ENCODE assay signal across 15 mouse cellular contexts in genomic region chr4:134132117-134132516, GRCm38 (mm10). TPM values are rescaled to one million over a fixed set of nuclear protein-coding genes. Genes with fewer than 3 reads are reported as not detected.
DNase-seq lines count a peak whose midpoint lies in the region; ATAC-seq and TF ChIP-seq lines count a peak whose summit lies in the region.
"Had no signal": no experiment of that assay in that cellular context is flagged by ENCODE, and none has a peak within 500 bp of the region (broad histone marks: within the 10 kb centered on the region; RNA-seq: fewer than 3 reads in every experiment).

No protein-coding gene starts in this region.

- TF ChIP-seq POLR2A in myocyte (IDR thresholded peaks at IDR 0.05; ENCODE audit: insufficient read length, low read depth): no peak

- ATAC-seq in hindbrain, embryonic 12.5 days (ENCODE audit: low FRiP score): no peak
- ATAC-seq in hindbrain, embryonic 14.5 days (ENCODE audit: low FRiP score): no peak
- ATAC-seq: forebrain, embryonic 15.5 days; hindbrain, postnatal 0 days had no signal

- peaks cover 19% of the 10 kb centered on the region for H3K4me1 ChIP-seq in hindbrain, embryonic 12.5 days
- H3K4me1 ChIP-seq in hindbrain, embryonic 14.5 days (replicated peaks; ENCODE audit: control insufficient read depth, insufficient read depth, low read length): peaks cover 9% of the 10 kb centered on the region

- no peak overlapping the region for H3K4me2 ChIP-seq in hindbrain, embryonic 12.5 days (replicated peaks)
- no peak overlapping the region for H3K4me2 ChIP-seq in hindbrain, embryonic 14.5 days (replicated peaks)
- peak overlapping the region; percentile 50 for H3K4me2 ChIP-seq in myocyte (ENCODE audit: low read depth)
- H3K4me2 ChIP-seq: embryonic facial prominence, embryonic 15.5 days; forebrain, embryonic 15.5 days; heart, embryonic 12.5 days had no signal

- H3K27me3 ChIP-seq in hindbrain, embryonic 12.5 days: no peaks in the 10 kb centered on the region
- no peaks in the 10 kb centered on the region for H3K27me3 ChIP-seq in hindbrain, embryonic 14.5 days (ENCODE audit: control insufficient read depth, insufficient read depth, low read length)
- no peaks in the 10 kb centered on the region for H3K27me3 ChIP-seq in myocyte (ENCODE audit: control insufficient read depth, insufficient read depth, insufficient read length)
- H3K27me3 ChIP-seq: embryonic facial prominence, embryonic 15.5 days; forebrain, embryonic 15.5 days; heart, embryonic 12.5 days had no signal

- intact Hi-C loops in left cerebral cortex, postnatal 25 days (cut with DNase I): no loop called here

- peaks cover 19% of the 10 kb centered on the region for H3K36me3 ChIP-seq in hindbrain, embryonic 12.5 days
- H3K36me3 ChIP-seq in hindbrain, embryonic 14.5 days (replicated peaks; ENCODE audit: control insufficient read depth, insufficient read depth): peaks cover 14% of the 10 kb centered on the region
- H3K36me3 ChIP-seq in myocyte (ENCODE audit: control insufficient read depth, insufficient read depth): peaks cover 3% of the 10 kb centered on the region
- H3K36me3 ChIP-seq: forebrain, embryonic 15.5 days had no signal

- no peak for DNase-seq in hindbrain, embryonic 14.5 days (ENCODE audit: low spot score)
- DNase-seq in NIH3T3 (ENCODE audit: low read depth): peak; percentile 31
- DNase-seq in lung, postnatal 14 days: no peak
- DNase-seq in left cerebral cortex, postnatal 25 days (ENCODE audit: low spot score in 2 of 2): no peak
- DNase-seq: adrenal gland, postnatal 25 days; cerebellum, adult 2 months; cerebellum, postnatal 10 days; embryo, embryonic 11 days; gastrocnemius, postnatal 10 days had no signal

- WGBS in hindbrain, embryonic 12.5 days: 92% methylated on average over 3 of the region's 3 CpGs
- WGBS in hindbrain, embryonic 14.5 days: 85% methylated on average over 3 of the region's 3 CpGs

- H3K9me3 ChIP-seq in hindbrain, embryonic 12.5 days (replicated peaks): no peaks in the 10 kb centered on the region
- no peaks in the 10 kb centered on the region for H3K9me3 ChIP-seq in hindbrain, embryonic 14.5 days (ENCODE audit: control insufficient read depth, low read length)
- H3K9me3 ChIP-seq: embryonic facial prominence, embryonic 15.5 days; forebrain, embryonic 15.5 days; heart, embryonic 12.5 days had no signal

- H3K27ac ChIP-seq in hindbrain, embryonic 12.5 days: no peak overlapping the region
- no peak overlapping the region for H3K27ac ChIP-seq in hindbrain, embryonic 14.5 days
- H3K27ac ChIP-seq: embryonic facial prominence, embryonic 15.5 days; forebrain, embryonic 15.5 days; hindbrain, postnatal 0 days had no signal

- H3K4me3 ChIP-seq in hindbrain, embryonic 12.5 days: no peak overlapping the region
- no peak overlapping the region for H3K4me3 ChIP-seq in hindbrain, embryonic 14.5 days (replicated peaks; ENCODE audit: low read length)
- no peak overlapping the region for H3K4me3 ChIP-seq in myocyte
- H3K4me3 ChIP-seq: embryonic facial prominence, embryonic 15.5 days; forebrain, embryonic 15.5 days; heart, embryonic 12.5 days had no signal

- peaks cover 9% of the 10 kb centered on the region for H3K79me2 ChIP-seq in myocyte (ENCODE audit: control insufficient read depth, insufficient read depth)

- no peak overlapping the region for H3ac ChIP-seq in myocyte (ENCODE audit: control insufficient read depth, insufficient read length)

- H3K9ac ChIP-seq in hindbrain, embryonic 12.5 days: peak overlapping the region; percentile 13; the same call in 1 of the 2 replicates
- no peak overlapping the region for H3K9ac ChIP-seq in hindbrain, embryonic 14.5 days
- H3K9ac ChIP-seq: embryonic facial prominence, embryonic 15.5 days; forebrain, embryonic 15.5 days; heart, embryonic 12.5 days had no signal

TF ChIP-seq in myocyte, 11 proteins besides CTCF, POLR2A, EP300 and RAD21:
- TF ChIP-seq REST (IDR thresholded peaks at IDR 0.05; ENCODE audit: insufficient read depth, insufficient read length): no peak
- TF ChIP-seq MYOD1 (IDR thresholded peaks at IDR 0.05; ENCODE audit: control insufficient read depth in 1 of 3, insufficient read length in 2 of 3, low read depth in 2 of 3): no peak
- TF ChIP-seq USF1 (IDR thresholded peaks at IDR 0.05; ENCODE audit: low read depth): no peak
- no peak for TF ChIP-seq TCF3 (IDR thresholded peaks at IDR 0.05; ENCODE audit: insufficient read length, low read depth)
- no peak for TF ChIP-seq E2F4 (IDR thresholded peaks at IDR 0.05; ENCODE audit: insufficient read depth)
- no peak for TF ChIP-seq SRF (IDR thresholded peaks at IDR 0.05; ENCODE audit: control insufficient read depth, insufficient read length, low read depth)
- TF ChIP-seq TCF12 (IDR thresholded peaks at IDR 0.05; ENCODE audit: insufficient read depth, poor library complexity, severe bottlenecking): no peak
- no peak for TF ChIP-seq MAX (IDR thresholded peaks at IDR 0.05; ENCODE audit: low read depth)

RNA-seq across cellular contexts. Expression of gene Sh3bgrl3, which starts 3.5 kb away (rescaled TPM):
- 333 and 369 TPM in 2 replicates for polyA plus RNA-seq in hindbrain, embryonic 12.5 days (2016; fragmentation: Nextera tagmentation; extraction: Ambion mirVana)
- polyA plus RNA-seq in hindbrain, embryonic 14.5 days (2014; fragmentation: Nextera tagmentation; extraction: Ambion mirVana): 429 and 442 TPM in 2 replicates
- polyA plus RNA-seq in myocyte (2012; fragmentation: generic; extraction: Trizol): 262 TPM
- 100 to 1,000 TPM; 212 to 218 TPM for total RNA-seq in left cerebral cortex, postnatal 25 days (2021)

RNA-seq across cellular contexts. Expression of gene Ubxn11, which starts 29.7 kb away (rescaled TPM):
- polyA plus RNA-seq in hindbrain, embryonic 12.5 days (2016; fragmentation: Nextera tagmentation; extraction: Ambion mirVana): 11.6 and 13.4 TPM in 2 replicates
- 17.5 and 22.2 TPM in 2 replicates for polyA plus RNA-seq in hindbrain, embryonic 14.5 days (2014; fragmentation: Nextera tagmentation; extraction: Ambion mirVana)
- 1.5 TPM for polyA plus RNA-seq in myocyte (2012; fragmentation: generic; extraction: Trizol)
- 10 to 100 TPM; 29.5 to 34.7 TPM for total RNA-seq in left cerebral cortex, postnatal 25 days (2021)

RNA-seq across cellular contexts. Expression of gene Cd52, which starts 37.2 kb away (rescaled TPM):
- polyA plus RNA-seq in hindbrain, embryonic 12.5 days (2016; fragmentation: Nextera tagmentation; extraction: Ambion mirVana): 4.8 and 5.0 TPM in 2 replicates
- polyA plus RNA-seq in hindbrain, embryonic 14.5 days (2014; fragmentation: Nextera tagmentation; extraction: Ambion mirVana): 1.7 and 2.4 TPM in 2 replicates
- not detected for polyA plus RNA-seq in myocyte (2012; fragmentation: generic; extraction: Trizol)
- total RNA-seq in left cerebral cortex, postnatal 25 days (2021): 1 to 10 TPM; 1.6 to 3.4 TPM
- total RNA-seq: hindbrain, postnatal 0 days had no signal

RNA-seq across cellular contexts. Expression of gene Cep85, which starts 54.8 kb away (rescaled TPM):
- 28.1 and 30.4 TPM in 2 replicates for polyA plus RNA-seq in hindbrain, embryonic 12.5 days (2016; fragmentation: Nextera tagmentation; extraction: Ambion mirVana)
- 19.2 and 20.3 TPM in 2 replicates for polyA plus RNA-seq in hindbrain, embryonic 14.5 days (2014; fragmentation: Nextera tagmentation; extraction: Ambion mirVana)
- polyA plus RNA-seq in myocyte (2012; fragmentation: generic; extraction: Trizol): 21.4 TPM
- 10 to 100 TPM; 12.2 to 13.6 TPM for total RNA-seq in left cerebral cortex, postnatal 25 days (2021)
